Mouse (Mus musculus) CH12.LX (cell line): ENCODE results near the gene Zmpste24. TPM values are rescaled to one million over a fixed set of nuclear protein-coding genes. Genes with fewer than 3 reads are reported as not detected.

Experiments
- DNase-seq: peaks from one replicate; pipeline ENCODE4 v3.0.0-alpha.2; 2013; ENCODE audit errors: extremely low read depth
- H3K27ac ChIP-seq: 2 replicates; pipeline ENCODE4 v1.5.1; 2012; ENCODE audit warnings: low read depth, mild to moderate bottlenecking, control low read depth, moderate library complexity; ENCODE audit not compliant: insufficient read depth
- H3K27me3 ChIP-seq: replicated peaks from 2 replicates; pipeline ENCODE3; 2012; ENCODE audit warnings: inconsistent platforms
- H3K36me3 ChIP-seq, 2 experiments: replicated peaks in 1 of 2; 2 replicates each; pipeline versions ENCODE3 to v1.6.1; 2012; ENCODE audit warnings: inconsistent platforms in 1 of 2, low read length in 1 of 2, mild to moderate bottlenecking in 1 of 2, mixed read lengths in 1 of 2, moderate library complexity in 1 of 2; ENCODE audit not compliant: control insufficient read depth in 1 of 2, insufficient read depth in 1 of 2
- H3K4me1 ChIP-seq, 2 experiments: 2 replicates each; pipeline ENCODE4 v1.6.1; 2012; ENCODE audit warnings: inconsistent platforms in 1 of 2, moderate library complexity in 1 of 2; ENCODE audit not compliant: insufficient read depth in 2 of 2, control insufficient read depth in 1 of 2
- H3K4me2 ChIP-seq: 2 replicates; pipeline ENCODE4 v1.6.1; 2012; ENCODE audit warnings: low read depth, mild to moderate bottlenecking, control low read depth; ENCODE audit not compliant: poor library complexity, insufficient read depth, severe bottlenecking
- H3K4me3 ChIP-seq, 3 experiments: fragments of 150-350 bp in 1 of 3; sonication (generic) in 1 of 3; replicated peaks in 1 of 3; 2 replicates each; pipeline versions ENCODE3 to v1.5.1; 2011 to 2012; ENCODE audit warnings: low read depth in 2 of 3, low read length in 2 of 3, mild to moderate bottlenecking in 2 of 3, moderate library complexity in 2 of 3, control low read depth in 1 of 3, improper control_type of control experiment in 1 of 3, inconsistent platforms in 1 of 3, mixed read lengths in 1 of 3; ENCODE audit not compliant: poor library complexity in 1 of 3
- H3K79me2 ChIP-seq: replicated peaks from 2 replicates; pipeline ENCODE4 v1.6.1; 2012; ENCODE audit warnings: mild to moderate bottlenecking, moderate library complexity; ENCODE audit not compliant: control insufficient read depth, poor library complexity, insufficient read depth, severe bottlenecking; ENCODE audit errors: extremely low read depth
- H3K9ac ChIP-seq: 2 replicates; pipeline ENCODE4 v1.6.1; 2012; ENCODE audit warnings: low read depth, mild to moderate bottlenecking, control low read depth, moderate library complexity; ENCODE audit not compliant: insufficient read depth
- H3K9me3 ChIP-seq: replicated peaks from 2 replicates; pipeline ENCODE3; 2012; ENCODE audit warnings: low read length, inconsistent platforms, mixed read lengths
- BHLHE40 ChIP-seq: IDR thresholded peaks from 2 replicates; pipeline ENCODE4 v1.6.1; 2011; ENCODE audit warnings: mild to moderate bottlenecking, low read depth, low read length, improper control_type of control experiment
- CHD1 ChIP-seq: IDR thresholded peaks from 2 replicates; pipeline ENCODE4 v1.6.1; 2012; ENCODE audit warnings: low read depth, low read length, improper control_type of control experiment, inconsistent platforms
- CTCF ChIP-seq, 2 experiments: IDR thresholded peaks in 1 of 2; conservative IDR thresholded peaks in 1 of 2; 2 replicates each; pipeline ENCODE4 v1.5.1; 2011 to 2012; ENCODE audit warnings: low read depth in 2 of 2, low read length in 2 of 2, improper control_type of control experiment in 1 of 2, inconsistent platforms in 1 of 2, mild to moderate bottlenecking in 1 of 2, moderate library complexity in 1 of 2
- ELF1 ChIP-seq: IDR thresholded peaks from 2 replicates; pipeline ENCODE4 v1.6.1; 2014; ENCODE audit warnings: low read depth, mild to moderate bottlenecking, inconsistent platforms, low read length, improper control_type of control experiment
- EP300 ChIP-seq: IDR thresholded peaks from 2 replicates; pipeline ENCODE4 v1.6.1; 2011; ENCODE audit warnings: low read length, improper control_type of control experiment
- IRF4 ChIP-seq: IDR thresholded peaks from 2 replicates; pipeline ENCODE4 v1.6.1; 2014; ENCODE audit warnings: low read depth, mild to moderate bottlenecking, inconsistent platforms, low read length, improper control_type of control experiment
- JUN ChIP-seq: IDR thresholded peaks from 2 replicates; pipeline ENCODE4 v1.6.1; 2011; ENCODE audit warnings: low read depth, mild to moderate bottlenecking, low read length, improper control_type of control experiment, moderate library complexity; ENCODE audit not compliant: insufficient read depth
- JUND ChIP-seq: conservative IDR thresholded peaks from 2 replicates; pipeline ENCODE4 v1.6.1; 2011; ENCODE audit warnings: low read depth, low read length, improper control_type of control experiment
- MAX ChIP-seq: IDR thresholded peaks from 2 replicates; pipeline ENCODE4 v1.6.1; 2011; ENCODE audit warnings: low read length, improper control_type of control experiment
- MEF2A ChIP-seq: IDR thresholded peaks from 2 replicates; pipeline ENCODE4 v1.6.1; 2014; ENCODE audit warnings: low read depth, mild to moderate bottlenecking, inconsistent platforms, low read length, improper control_type of control experiment, borderline replicate concordance
- NRF1 ChIP-seq: IDR thresholded peaks from 2 replicates; pipeline ENCODE4 v1.6.1; 2014; ENCODE audit warnings: low read depth, mild to moderate bottlenecking, inconsistent platforms, low read length, improper control_type of control experiment, moderate library complexity
- PAX5 ChIP-seq: IDR thresholded peaks from 2 replicates; pipeline ENCODE4 v1.6.1; 2012; ENCODE audit warnings: low read length, inconsistent platforms, mixed read lengths
- POLR2A ChIP-seq: IDR thresholded peaks from 2 replicates; pipeline ENCODE4 v1.6.1; 2011; ENCODE audit warnings: low read depth, mild to moderate bottlenecking, improper control_type of control experiment, low read length
- POLR2AphosphoS2 ChIP-seq: IDR thresholded peaks from 2 replicates; pipeline ENCODE4 v1.6.1; 2011; ENCODE audit warnings: low read depth, low read length, improper control_type of control experiment
- RCOR1 ChIP-seq: conservative IDR thresholded peaks from 2 replicates; pipeline ENCODE4 v1.6.1; 2012; ENCODE audit warnings: low read depth, mild to moderate bottlenecking, inconsistent platforms, low read length, improper control_type of control experiment
- SIN3A ChIP-seq: IDR thresholded peaks from 2 replicates; pipeline ENCODE4 v1.6.1; 2012; ENCODE audit warnings: low read length, improper control_type of control experiment, inconsistent platforms
- SMC3 ChIP-seq: IDR thresholded peaks from 2 replicates; pipeline ENCODE4 v1.6.1; 2011; ENCODE audit warnings: low read depth, low read length, improper control_type of control experiment
- USF1 ChIP-seq: IDR thresholded peaks from 2 replicates; pipeline ENCODE4 v1.6.1; 2014; ENCODE audit warnings: low read depth, mild to moderate bottlenecking, inconsistent platforms, low read length, improper control_type of control experiment
- ZC3H11A ChIP-seq: IDR thresholded peaks from 2 replicates; pipeline ENCODE4 v1.6.1; 2012; ENCODE audit warnings: low read depth, mild to moderate bottlenecking, inconsistent platforms, low read length, improper control_type of control experiment
- ZKSCAN1 ChIP-seq: IDR thresholded peaks from 2 replicates; pipeline ENCODE4 v1.6.1; 2012; ENCODE audit warnings: low read depth, inconsistent platforms, low read length, improper control_type of control experiment, borderline replicate concordance
- ZNF384 ChIP-seq: IDR thresholded peaks from 2 replicates; pipeline ENCODE4 v1.6.1; 2012; ENCODE audit warnings: low read depth, low read length, improper control_type of control experiment, inconsistent platforms
- dilution Hi-C: fragments of 300-500 bp; cut with MboI; formaldehyde crosslinking; loops from 2 replicates; pipeline ENCODE4 v1.14.3; 2020; ENCODE audit warnings: low sequenced_read_pairs; ENCODE audit not compliant: extremely low pct_unique_long_range_greater_than_20kb, extremely low pct_ligation_motif_present
- in situ Hi-C: fragments of 300-500 bp; cut with MboI; formaldehyde crosslinking; loops from 3 replicates; pipeline ENCODE4 v1.14.3; 2019; ENCODE audit warnings: low sequenced_read_pairs, low pct_ligation_motif_present, low pct_unique_long_range_greater_than_20kb, mixed read lengths
- polyA plus RNA-seq: library from polyadenylated mRNA; unstranded; fragments of >175 nt; gene quantifications from 2 replicates; pipeline ENCODE4 v1.2.1, GENCODE M21; 2012; ENCODE audit warnings: low read depth; ENCODE audit not compliant: insufficient read length
- total RNA-seq, 2 experiments: library from RNA; depleted of rRNA; stranded (reverse); fragments of 300-350 nt in 1 of 2; fragments of >200 nt in 1 of 2; gene quantifications; 2 replicates each; pipeline ENCODE4 v1.2.3; 2012 to 2014

Gene Zmpste24
- total and polyA plus RNA-seq, 3 experiments, result 22.3 to 59.1 (median 55.7) TPM

DNA sequence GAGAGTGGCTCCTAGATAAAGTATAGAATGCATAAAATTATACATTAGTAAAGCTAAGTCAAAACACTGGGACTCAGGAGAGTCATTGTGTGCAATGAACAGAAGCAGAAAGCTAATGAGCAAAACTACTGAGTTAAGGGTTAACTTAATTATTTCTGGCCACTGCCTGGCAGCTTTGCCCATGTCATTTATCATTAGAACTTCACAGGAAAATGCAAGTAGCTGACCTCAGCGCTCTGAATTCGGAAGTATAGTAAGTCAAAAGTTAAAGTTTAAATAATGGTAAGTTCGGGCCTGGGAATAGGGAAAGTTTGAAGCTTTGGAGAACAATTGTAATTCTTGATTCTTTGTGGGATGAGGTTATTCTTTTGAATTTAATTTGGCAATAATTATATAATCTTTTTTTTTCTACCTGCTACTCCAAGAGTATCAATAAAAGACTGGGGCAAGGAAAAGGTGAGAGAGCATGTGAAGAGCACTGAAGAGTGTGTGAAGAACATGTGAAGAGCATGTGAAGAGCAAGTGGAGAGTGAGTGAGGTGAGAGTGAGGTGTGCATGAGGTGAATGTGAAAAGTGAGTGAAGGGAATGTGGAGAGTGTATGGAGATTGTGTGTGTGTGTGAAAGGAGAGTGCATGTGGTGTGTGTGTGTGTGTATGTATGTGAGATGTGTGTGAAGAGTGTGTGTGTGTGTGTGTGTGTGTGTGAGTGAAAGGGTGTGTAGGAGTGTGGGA lies 20.0 kb downstream of the Zmpste24 start:
- H3K9ac ChIP-seq, result no peak overlapping the region
- in situ Hi-C loops, result no loop called here
- H3K27ac ChIP-seq, result no peak overlapping the region
- H3K4me1 ChIP-seq, result peaks cover 0 to 5% of the 10 kb centered on the region in 2 experiments; a peak in 1 of 4 replicates
- no peak for DNase-seq
- no peak overlapping the region for H3K4me3 ChIP-seq
- H3K9me3 ChIP-seq, result no peaks in the 10 kb centered on the region
- H3K36me3 ChIP-seq, result peaks cover 38 to 87% of the 10 kb centered on the region in 2 experiments
- H3K4me2 ChIP-seq, result no peak overlapping the region
- TF ChIP-seq JUN (no peak), USF1 (no peak), POLR2A (no peak), ELF1 (no peak), EP300 (no peak), BHLHE40 (no peak), MEF2A (no peak), SMC3 (no peak), POLR2AphosphoS2 (no peak), MAX (no peak)
- H3K79me2 ChIP-seq, result no peaks in the 10 kb centered on the region
- dilution Hi-C loops, result no loop called here
- H3K27me3 ChIP-seq, result no peaks in the 10 kb centered on the region

DNA sequence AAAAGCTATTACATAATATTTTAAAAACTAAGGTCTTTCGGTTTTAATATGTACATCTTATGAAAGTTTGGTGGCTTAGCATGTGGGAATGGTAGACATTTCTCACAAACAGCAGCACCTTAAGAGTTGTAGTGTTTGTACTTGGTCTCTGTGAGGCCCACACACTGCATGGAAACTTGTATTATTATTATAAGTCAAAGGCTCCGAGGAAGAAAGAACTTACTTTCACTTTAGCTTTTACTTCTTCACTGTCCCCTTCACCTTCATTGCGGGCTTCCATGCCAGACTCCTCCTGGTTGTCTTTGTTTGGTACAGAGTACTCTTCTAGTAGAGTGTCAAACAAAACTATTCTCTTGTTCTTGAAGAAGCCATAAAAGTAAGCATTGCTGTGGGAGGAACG lies 23.8 kb downstream of the Zmpste24 start:
- peaks cover 24 to 68% of the 10 kb centered on the region in 2 experiments for H3K36me3 ChIP-seq

DNA sequence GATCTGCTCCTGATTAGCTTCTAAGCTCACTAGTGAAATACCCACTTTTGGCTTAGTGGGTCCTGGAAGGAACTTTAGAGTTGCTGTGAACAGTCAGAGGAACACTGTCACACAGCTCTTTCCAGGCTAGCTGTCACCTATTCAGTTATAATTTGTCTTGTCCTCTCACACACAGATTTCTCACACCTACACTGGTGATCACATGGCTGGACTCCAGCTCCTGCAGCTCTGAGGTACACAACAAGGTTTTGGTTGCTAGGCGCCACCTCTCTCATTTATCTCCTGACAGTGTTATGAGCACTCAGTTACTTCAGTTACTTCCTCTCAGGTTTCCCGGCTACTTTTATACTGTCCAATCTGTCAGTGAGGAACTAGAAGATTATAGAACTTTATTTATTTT lies 32.7 kb downstream of the Zmpste24 start:
- Histone ChIP-seq H3K4me2 (no peak overlapping the region), H3K9ac (no peak overlapping the region), H3K4me1 (no peaks in the 10 kb centered on the region), H3K27me3 (no peaks in the 10 kb centered on the region), H3K9me3 (no peaks in the 10 kb centered on the region), H3K27ac (no peak overlapping the region), H3K4me3 (no peak overlapping the region), H3K36me3 (peaks cover 33 to 76% of the 10 kb centered on the region in 2 experiments), H3K79me2 (no peaks in the 10 kb centered on the region)
- dilution Hi-C loops, result no loop called here
- in situ Hi-C loops, result loop anchor here (10.0 kb wide), 1 partner anchor 159 kb away; no protein-coding TSS in a partner anchor
- DNase-seq, result no peak
- TF ChIP-seq POLR2A (no peak), CHD1 (no peak), MAX (no peak), JUND (no peak), ZNF384 (no peak), ZC3H11A (no peak), ELF1 (no peak), IRF4 (no peak), POLR2AphosphoS2 (no peak), MEF2A (no peak), PAX5 (no peak), RCOR1 (no peak), NRF1 (no peak), CTCF (conservative IDR thresholded peaks at IDR 0.05 in 1 of 2, IDR thresholded peaks at IDR 0.05 in 1 of 2; ENCODE audit: low read depth in 2 of 2, low read length in 2 of 2) (no peak)

More for the DNA sequence above, 23.8 kb downstream of the Zmpste24 start:
- H3K4me2 ChIP-seq, result peak overlapping the region; percentile 71
- H3K79me2 ChIP-seq, result no peaks in the 10 kb centered on the region
- peak overlapping the region; percentile 51; the same call in 1 of the 2 replicates for H3K9ac ChIP-seq
- H3K4me3 ChIP-seq, result no peak overlapping the region
- no peak overlapping the region for H3K27ac ChIP-seq
- no peak for DNase-seq
- in situ Hi-C loops (no loop called here), dilution Hi-C loops (no loop called here)
- peaks cover 0 to 5% of the 10 kb centered on the region in 2 experiments; a peak in 1 of 4 replicates for H3K4me1 ChIP-seq
- TF ChIP-seq BHLHE40, result no peak
- TF ChIP-seq SIN3A, result no peak
- TF ChIP-seq ZKSCAN1, result no peak
- no peaks in the 10 kb centered on the region for H3K9me3 ChIP-seq
- no peaks in the 10 kb centered on the region for H3K27me3 ChIP-seq
